Mouse (Mus musculus) induced T-regulatory cell, adult 2 months (primary cell): ENCODE results near the gene Adck2.

Experiments used
- DNase-seq: peaks from one replicate; pipeline ENCODE4 v3.0.0-alpha.2; 2012; ENCODE audit warnings: low read depth

Adck2 gene

DNA sequence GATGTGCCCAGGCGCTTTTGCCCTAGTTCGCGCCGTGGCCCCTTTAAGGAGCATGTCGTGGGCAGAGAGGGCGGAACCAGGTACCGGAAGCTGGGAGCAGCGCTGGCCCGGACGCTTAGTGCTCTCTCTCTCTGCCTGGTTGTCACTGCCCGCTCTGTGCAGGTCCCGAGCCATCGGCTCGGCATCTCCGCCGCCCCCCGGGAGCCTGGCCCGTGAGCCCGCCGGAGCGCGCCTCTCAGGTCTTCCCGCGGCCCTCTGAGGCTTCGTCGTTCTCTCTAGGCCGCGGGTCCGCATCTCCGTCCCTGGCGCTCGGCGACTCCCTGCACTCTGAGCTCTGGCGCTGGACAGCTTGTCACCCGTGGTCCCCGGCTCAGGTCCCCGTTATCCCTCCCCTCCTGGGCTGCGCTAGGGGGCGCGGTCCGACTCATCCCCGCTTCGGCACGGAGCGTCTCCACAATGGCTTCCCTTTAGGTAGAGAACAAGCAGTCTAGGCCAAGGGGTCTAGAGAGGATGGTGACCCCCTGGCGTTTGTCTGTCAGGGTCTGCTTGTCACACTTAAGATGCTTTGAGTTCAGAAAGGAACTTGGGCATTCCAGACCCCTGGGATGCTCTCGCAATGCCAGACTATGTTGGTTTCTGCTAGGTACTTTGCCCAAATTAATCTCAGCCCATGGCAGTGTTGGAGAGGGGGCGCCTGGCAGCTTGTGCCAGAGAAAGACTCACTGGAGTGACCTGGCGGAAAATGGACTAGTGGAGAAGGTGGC, at the start of gene Adck2:
Gene Adck2 (plus strand): TSS at position 83 of the 764 bp plus-strand sequence.
- peak; percentile 89 for DNase-seq

DNA sequence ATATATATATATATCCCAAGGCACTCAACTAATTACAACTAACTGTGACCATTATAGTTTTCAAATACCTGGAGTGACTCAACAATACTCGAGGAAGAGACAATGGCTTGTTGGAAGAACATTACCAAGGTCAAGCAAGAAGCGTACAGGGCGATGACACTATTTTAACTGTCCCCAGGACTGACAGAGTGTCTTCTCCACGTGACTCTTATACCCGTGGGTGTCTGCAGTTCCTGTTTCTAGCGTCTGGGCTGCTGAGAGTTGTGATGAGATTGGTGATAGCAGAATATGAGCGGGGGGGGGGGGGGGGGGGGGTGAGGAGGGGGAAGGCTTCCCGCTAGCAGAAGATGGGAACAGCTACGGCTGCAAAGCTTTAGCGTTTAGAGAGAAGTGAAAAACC, 46.9 kb upstream of the Adck2 start:
- DNase-seq, result peak; percentile 6

DNA sequence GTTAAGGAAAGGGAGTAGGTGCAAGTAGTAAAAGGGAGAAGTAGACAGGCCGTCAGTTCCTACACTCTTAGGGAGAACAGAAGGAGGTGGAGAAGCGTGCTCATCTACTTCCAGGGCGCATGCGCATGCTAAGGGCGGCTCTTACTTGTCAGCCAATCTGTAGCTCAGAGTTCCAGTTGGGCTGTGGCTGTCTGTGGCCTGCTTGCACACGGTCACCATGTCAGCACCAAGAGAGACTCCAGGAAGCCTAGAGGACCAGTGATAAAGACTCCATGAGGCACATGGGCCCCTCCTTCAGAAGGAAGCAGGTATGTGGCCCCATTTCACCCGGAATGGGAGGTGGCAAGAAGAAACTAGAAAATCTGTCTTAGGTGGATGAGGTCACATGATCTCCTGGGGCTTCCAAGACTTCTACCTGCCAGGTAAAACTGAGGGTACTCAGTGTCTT, 46.3 kb upstream of the Adck2 start:
- DNase-seq, result no peak

DNA sequence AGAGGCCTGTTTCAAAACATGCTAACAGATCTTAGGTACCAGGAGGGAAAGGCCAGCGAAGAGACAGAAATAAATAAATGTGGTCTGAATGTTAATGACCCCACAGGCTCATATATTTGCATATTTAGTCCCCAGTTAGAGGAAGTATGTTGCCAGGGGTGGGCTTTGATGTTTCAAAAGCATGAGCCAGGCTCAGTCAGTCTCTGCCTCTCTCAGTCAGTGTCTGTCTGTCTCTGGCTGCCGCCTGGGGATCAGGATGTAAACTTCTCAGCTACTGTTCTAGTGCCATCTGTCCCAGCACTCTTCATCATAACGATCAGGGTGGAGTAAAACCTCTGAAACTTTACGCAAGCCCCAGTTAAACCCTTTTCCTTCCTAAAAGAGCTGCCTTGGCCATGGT, 45.9 kb upstream of the Adck2 start:
- no peak for DNase-seq

DNA sequence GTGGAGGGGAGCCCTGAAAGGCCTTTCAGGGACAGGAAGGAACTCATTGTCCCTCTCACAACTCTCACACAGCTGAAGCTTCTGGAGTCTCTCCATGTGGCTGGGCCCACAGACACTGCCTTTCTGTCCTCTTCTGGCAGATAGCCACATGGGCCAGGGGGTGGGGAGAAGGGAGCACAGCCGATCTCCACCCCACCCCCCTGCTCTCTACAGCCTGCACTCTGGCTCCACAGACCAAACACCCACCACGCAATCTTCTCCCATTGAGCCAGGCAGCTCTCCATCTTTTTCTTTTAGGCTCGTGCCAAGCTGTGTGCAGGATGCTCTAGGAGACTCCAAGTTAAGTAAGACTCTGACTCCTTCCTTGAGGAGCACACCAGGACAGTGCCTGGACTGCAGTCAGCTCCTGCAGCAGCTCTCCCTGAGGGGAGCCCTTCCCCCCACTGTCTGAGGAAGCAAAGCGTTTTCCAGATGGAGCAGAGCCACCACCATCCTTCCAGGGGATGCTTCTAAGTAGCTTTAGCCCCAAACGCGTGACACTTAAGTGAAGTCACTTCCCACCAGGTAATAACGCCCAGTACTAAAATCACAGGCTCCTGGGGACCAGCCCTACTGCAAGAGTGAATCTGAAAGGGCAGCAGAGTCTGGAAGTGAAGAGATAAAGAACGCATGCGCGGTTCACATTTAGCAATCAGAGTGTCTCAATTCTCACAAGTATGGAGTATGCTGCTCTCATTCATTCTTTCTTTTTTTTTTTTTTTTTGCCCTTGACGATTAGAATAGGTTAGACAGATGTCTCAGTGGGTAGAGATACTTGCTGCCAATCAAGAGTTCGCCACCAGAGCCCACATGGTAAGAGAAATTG, 44.8 kb upstream of the Adck2 start:
- DNase-seq, result no peak

DNA sequence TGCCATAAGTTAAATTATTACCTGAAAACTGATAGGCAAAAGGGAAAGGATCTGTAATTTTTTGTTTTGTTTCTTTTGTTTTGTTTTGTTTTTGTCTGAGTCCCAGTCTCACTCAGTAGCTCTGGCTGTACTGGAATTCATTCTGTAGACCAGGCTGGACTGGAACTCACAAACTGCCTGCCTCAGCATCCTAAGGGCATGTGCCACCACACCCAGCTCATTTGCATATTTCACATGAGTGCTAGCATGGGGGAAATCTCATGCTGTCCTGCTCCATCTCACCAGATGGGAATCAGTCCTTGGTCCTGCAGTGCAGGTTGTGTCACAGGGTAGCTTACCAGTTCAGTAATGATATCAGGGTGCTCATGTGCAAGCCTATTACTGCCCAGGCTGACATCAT, 38.7 kb upstream of the Adck2 start:
- DNase-seq, result no peak

DNA sequence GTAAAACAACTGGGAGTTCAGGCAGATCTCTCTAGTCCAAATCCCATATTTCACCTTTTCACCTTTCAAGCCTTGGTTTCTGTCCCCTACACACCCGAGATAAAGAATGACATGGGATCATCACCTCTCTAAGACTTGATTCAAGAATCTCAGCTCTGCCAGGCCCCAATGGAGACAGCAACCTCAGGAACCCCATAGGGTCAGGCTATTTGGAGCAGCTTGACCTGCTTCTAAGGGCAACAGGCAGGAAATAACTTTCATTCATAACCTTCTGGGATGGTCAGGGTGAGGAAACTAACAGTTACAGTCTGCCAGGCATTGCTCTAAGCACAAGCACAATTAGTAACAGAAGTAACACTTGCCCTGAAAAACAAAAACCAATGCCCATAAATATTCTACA, 37.1 kb upstream of the Adck2 start:
- DNase-seq, result no peak

DNA sequence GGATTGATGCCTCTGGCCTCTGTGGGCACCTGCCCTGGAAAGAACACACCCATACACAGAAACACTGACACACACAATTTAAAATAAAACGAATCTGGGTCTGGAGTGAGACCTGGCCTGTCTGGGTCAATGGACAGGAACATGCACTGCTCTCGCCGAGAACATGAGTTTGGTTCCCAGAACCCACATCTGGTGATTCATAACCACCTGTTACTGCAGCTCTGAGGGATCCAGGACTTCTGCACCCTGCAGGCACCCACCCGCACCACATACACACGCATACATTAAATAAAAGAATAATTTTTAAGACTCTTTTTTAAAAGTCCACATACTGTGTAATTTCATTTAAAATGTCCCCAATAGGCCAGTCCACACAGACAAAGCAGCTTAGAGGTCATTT, 36.4 kb upstream of the Adck2 start:
- DNase-seq, result no peak

DNA sequence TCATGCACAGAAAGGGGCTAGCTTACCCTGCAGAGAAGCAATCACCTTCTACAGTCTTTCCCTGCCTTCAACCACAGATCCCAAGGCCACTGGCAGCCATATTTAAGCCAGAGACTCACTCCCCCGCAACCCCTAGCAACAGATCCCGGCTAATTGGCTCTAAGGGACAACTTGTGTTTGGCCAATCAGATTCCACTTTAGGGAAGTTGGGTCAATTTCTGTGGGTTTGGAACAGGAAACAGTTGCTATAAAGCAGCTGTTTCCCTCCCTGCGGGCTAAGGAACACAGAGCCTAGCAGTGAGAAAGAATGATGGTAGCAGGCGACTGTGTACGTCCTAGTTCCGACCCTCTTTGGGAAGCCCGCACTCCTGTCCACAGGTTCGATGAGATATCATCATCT, 35.4 kb upstream of the Adck2 start:
- no peak for DNase-seq

DNA sequence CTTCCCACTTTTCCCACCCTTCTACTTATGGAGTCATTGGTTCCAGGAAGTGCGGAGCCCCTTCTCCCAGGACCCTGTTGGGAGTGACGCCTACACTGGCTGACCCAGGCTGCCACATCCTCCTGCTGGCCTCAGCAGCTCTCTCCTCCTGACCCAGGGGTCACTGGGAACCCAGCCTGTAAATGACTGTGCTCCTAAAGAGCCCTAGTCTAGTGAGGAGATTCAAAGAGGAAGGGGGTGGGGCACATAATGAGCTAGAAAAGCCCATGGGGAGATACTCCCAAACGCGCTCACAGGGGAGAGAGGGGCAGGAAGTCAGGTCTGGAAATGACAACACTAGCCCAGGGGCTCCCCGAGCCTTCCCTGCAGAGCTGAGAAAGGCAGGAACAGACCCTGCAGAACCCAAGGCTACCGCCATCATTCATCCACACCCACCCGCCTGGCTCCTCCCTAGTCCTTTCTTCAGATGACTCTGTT, 34.0 kb upstream of the Adck2 start:
- DNase-seq, result peak; percentile 8

DNA sequence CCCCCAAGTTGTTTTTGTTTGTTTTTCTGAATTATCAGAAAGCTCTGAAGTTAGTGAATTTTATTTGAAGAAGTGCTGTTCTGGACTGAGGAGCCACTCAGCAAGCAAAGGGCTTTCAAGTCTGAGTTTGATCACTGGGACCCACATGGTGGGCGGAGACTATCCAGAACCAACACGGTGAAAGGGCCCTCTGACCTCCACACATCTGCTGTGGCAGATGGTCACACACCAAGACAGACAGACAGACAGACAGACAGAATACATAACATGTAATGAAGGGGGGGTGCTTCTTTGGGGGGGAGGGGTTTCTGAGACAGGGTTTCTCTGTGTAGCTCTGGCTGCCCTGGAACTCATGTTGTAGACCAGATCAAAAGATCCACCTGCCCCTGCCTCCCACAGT, 33.1 kb upstream of the Adck2 start:
- DNase-seq, result no peak

DNA sequence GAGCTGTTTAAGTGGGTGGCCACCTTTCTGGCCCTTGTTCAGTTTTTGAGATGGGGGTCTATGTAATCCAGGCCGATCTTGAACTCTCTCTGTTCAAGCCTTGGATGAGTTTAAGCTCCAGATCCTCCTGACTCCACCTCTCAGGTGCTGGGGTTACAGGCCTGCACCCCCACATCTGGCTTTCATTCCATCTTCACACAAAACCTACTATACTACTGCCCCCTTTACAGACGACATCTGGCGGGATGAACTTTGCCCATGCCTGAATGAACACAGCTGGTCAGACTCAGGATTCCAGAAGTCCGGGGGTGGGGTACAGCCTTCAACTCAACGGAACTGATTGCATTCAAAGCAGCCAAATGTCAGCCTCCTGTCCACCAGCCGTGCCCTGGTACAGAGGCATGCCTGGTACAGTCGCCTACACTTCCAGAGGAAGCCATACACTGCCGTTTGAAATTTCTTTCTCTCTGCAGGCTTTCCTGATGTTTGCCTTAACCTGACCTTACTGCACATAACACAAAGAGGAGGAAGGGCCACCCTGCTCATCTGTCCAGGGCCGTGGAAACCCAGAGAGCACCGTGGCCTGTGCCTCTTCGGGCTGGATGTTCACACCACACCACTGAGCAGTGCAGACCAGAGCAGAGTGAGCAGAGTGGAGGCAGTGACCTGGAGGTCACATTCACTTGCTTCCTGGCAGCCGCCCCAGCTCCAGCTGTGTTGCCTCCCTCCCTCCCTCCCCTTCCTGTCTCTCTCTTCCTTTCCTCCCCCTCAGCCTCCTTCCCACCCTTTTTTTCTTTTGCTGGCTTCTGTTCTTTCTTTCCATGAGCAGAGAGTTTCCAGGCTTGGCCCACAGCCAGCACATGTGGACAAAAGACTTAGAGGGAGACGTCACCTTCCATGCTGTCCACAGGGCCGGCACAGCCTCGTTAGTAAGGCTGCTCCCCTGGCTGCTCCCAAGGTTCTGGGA, 30.8 kb upstream of the Adck2 start:
- no peak for DNase-seq

DNA sequence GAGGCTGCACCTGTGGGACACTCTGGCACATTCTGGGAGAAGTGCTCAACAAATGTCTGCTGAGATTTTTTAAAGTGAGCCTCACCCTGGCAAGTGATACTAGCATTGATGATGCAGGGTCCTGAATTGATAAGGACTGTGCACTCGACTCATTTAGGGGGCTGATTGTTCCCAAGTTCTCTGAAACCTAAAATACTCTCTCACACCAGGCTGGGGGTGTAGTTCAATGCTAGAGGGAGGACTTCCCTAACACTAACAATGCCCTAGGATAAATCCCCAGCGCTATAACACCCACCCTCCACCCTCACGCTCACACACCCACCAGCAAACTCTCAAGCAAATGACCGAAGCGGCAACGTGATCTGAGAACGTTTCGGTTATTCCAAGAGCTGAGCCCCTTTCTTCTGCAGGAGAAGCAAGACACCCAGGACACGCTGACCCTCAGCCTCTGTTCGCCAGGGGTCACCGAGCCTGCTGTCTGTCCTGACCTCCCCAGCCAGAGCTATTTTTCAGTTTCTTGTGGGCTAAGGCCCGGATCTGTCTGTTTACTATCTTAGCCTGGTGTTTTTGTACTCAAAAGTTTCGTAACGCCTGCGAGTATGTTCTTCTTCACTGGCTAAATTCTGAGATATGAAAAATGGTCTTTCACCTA, 29.8 kb upstream of the Adck2 start:
- DNase-seq, result no peak

DNA sequence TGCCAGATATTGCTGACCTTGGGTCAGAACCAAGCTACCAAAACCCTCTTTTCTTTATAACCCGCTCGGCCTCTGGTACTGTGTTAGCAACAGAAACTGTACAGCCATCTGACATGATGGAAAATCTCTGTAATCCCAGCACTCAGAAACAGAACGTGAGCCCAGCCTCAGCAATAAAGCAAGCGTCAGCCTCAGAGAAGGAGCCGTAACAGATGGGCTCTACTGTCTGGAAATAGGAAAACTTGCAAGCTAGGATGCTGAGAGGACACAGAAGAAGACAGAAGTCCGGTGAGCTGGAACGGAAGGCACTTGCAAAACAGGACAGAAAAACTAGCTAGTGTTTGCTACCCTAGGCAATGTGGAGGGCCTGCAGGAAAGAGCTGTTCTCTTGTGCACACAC, 28.2 kb upstream of the Adck2 start:
- DNase-seq, result no peak

DNA sequence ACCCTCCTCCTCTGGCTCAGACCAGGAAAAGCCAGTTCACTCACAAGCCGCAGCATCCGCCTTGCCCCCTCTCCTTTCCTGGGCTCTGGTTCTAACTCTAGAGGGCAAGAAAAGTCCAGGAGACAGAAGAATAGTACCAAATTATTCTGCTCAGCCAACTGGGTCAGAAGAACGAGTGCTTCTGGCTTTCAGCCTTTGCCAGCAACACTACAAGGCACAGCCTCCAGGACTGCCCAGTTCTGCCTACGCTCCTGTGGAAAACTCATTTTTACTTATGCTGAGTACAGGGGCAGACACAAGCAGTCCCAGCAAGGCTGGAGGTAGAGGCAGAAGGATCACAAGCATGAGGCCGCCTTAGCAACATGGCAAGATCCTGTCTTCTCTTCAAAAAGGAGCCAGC, 25.6 kb upstream of the Adck2 start:
- DNase-seq, result no peak

DNA sequence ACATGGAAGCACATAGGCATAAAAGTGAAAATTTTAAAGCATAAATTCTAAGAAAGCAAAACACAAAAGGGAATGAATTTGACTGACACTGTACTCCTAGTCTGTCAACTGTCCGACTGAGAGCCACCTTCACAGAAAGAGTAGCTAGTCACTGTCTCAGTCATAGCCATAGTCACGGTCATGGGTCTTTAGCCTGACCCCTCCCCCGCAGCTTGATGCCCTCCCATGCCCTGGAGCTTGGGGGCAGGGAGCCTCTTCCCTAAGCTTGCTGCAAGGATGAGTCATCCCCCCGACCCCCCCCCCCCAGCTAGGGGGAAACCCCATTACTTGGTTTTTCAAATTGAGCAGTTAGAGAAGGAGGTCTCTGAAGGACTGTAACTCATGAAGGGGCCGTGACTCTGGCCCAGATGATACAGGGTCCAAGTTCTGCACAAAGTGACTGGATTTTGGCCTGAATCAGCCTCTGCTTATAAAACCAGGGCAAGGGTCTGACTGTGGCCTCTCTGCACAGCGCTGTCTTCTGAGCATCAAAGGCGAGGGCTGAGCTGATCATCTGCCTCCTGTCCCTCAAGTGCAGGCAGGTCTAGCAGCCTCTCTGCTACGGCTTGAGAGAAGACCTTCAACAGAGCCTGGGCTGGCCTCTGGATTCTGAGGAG, 21.6 kb upstream of the Adck2 start:
- no peak for DNase-seq

DNA sequence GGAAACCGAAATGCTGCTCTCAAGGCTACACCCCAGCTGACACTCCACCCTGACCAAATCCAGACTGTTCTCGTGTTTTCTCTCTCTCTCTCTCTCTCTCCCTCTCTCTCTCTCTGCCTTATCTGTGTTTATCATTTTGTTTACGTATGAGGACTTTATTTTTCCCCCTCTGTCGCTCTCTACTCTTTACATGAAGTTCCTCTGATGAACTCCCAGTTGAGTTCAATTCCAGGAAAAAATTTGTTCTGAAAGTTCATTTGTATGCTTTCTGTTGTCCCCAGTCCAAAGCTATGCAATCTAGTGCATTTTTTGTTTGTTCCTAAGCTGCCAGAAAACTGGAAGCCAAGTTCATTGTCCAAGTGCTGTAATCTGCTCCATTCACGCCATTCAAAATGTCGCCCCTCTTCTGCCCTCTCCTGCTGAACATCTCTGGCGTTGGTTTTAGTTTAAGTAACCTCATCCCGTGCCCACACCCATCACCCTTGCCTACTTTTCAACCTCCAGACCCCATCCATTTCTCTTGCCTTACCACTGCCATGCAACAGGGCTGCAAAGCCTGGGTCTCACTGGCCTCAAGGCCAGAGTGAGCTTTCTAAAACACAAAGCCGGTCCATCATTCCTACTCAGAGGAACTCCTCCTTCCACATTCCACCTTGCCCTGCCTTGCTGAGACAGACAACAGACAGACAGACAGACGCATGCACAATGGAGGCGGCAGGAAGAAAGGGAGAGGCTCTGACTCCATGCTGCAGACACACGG, 18.6 kb upstream of the Adck2 start:
- no peak for DNase-seq

DNA sequence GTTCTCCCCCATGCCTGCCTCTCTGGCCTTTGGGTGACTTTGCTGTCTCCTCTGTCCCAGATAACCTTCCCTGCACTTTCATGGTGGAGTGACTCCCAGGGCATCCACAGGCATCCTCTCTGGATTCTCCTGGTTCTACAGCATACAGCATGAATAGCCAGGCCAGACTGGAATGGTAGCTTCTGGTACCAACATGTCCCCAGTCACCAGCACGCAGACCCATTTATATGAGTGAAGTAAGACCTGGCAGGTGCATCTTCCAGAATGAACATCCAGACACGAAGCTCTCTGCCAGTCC, 18.1 kb upstream of the Adck2 start:
- DNase-seq, result no peak

DNA sequence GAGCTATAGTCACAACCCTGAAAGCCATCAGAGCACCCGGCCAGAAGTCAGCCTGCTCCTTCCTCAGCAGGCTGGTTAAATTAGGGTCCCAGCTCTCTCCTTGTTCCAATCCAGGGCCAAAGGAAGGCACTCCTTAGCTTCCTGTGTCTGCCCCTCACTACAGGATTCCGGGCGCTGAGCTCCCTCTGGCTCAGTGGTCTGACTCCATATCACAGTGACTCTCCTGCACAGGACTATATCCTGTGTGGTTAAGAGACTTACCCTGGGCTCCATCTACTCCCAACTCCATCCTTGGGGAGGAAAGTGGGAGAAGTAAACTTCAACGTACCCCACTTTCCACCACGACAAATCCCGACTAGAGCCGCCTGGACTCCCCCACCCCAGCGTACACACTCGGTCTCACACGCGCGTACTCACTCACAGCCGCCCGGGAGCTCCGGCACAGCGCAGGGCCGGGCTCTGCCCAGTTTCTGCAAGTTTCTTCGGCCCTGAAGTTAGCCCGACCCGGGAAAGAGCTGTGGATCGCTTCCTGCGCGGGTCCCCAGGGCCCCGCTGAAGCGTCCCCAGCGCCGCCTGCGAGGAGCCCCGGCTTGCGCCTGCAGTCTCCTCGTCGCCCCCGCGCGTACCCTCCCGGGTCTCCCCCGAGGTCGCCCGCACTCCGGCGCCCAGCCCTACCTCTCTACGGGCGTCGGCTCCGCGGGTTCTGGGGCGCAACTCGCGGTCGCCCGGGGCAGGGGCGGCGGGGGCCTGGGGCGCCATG, 16.6 kb upstream of the Adck2 start:
- DNase-seq, result no peak
